Mouse (Mus musculus) left cerebral cortex, adult 9 months (tissue): ENCODE measurements around the gene Akap13.
A peak's percentile ranks its signal among the peaks of the same experiment; 100 is the strongest.
"Not testable (repeated sequence)": the region's sequence is repeated elsewhere in the genome, so short reads cannot be mapped to it uniquely, and the experiment has no call there.

Source experiments
- DNase-seq, 2 experiments: peaks; one replicate each; pipeline ENCODE4 v3.0.0; 2022; ENCODE audit warnings: low spot score in 2 of 2

Akap13 gene

DNA sequence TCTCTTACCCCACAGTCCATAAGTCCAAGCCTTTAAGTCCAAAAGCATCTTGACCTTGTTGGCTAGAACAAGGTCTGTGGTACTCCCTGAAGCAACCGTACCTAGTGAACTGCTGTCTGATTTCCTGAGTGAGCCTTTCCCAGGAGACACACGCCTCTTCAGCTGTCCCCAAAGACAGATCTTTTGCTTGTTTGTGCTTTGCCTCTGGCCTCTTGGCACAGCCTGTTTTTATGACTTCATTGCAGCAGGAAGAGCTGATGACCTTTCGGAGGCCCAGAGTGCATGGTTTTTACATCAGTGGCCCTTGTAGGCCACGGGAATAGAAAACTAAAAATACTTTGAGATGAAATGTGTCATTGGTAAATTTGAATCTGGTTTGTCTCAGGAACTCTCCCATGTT is 260.6 kb downstream of the Akap13 start:
- DNase-seq: no peak

DNA sequence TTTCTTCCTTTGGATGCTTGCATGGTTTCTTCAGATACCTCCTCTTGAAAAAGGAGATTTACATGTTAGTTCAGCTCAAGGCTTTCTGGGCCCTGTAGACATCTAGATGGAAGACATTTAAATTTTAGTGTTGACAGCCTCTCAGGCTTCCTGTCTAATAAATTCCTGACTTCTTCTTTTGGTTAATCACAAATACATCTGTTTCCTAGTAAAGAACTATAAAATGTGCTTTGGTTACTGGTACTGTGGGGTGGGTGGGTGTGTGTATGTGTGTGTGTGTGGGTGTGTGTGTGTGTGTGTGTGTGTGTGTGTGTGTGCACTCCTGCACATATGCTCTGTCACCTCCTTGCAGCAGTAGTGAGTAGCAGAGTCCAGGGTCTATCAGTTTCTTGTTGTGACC is 262.0 kb downstream of the Akap13 start:
- DNase-seq: no peak

DNA sequence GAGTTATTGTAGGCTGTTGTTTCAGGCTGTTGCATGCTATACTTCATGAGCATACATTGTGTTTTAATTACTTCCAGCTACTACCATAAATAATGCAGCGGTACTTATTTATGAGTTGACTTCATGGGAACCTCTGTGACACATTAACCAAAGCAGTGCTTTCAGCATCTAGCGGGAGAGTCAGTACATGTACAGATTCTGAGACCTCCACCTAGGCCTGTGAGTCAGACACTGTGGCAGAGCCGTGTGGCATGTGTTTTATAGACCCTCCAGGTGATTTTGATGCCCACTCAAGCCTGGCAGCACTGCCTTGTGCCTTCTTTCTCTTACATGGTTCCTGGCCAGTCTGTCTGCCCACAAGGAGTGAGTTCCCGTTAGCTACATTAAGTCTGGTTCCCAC is 266.0 kb downstream of the Akap13 start:
- no peak for DNase-seq

DNA sequence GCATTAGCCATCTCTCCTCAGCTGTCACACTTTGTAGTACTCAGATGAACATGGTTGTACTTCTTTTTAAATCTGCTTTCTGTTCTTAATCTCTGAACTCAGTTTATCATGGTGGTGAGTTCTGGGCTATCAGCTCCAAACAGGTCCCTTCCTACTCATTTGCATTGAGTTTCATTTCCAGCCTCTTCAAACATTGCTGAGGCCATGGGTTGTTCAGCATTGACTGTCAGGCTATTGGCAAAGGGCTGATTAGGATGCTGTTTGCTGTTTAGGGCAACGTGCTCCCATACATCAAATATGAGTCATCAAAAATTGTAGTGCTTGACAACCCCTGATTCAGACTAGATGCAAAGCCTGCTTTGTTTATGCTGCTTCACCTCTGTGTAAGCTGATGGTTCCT is 268.7 kb downstream of the Akap13 start:
- DNase-seq: no peak

DNA sequence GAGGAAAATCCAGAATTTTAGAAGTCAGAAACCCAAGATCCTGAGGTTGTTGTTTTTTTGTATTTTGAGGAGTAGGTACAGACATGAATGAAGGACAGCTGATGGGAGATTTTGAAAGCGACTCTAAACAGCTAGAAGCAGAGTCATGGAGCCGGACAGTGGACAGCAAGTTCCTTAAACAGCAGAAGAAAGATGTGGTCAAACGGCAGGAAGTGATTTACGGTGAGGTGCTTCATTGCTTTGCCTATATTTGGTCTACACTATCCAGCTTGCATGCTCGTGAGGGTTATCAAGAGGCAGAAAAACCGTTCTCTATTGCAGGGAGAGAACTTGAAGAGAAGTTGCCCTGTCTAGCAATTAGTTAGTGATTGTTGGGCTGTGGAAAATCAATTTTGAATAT is 270.6 kb downstream of the Akap13 start:
- DNase-seq: no peak

DNA sequence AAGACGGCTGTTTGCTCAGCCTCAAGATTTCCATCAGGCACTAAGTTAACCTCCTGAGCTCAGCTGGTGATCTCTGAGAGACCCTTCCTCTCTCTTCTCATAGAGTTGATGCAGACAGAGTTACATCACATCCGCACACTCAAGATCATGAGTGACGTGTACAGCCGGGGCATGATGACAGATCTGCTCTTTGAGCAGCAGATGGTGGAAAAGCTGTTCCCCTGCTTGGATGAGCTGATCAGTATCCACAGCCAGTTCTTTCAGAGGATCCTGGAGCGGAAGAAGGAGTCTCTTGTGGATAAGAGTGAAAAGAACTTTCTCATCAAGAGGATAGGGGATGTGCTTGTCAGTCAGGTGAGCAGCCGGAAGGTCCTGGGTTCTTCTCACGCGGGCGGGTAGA is 271.5 kb downstream of the Akap13 start:
- no peak for DNase-seq

DNA sequence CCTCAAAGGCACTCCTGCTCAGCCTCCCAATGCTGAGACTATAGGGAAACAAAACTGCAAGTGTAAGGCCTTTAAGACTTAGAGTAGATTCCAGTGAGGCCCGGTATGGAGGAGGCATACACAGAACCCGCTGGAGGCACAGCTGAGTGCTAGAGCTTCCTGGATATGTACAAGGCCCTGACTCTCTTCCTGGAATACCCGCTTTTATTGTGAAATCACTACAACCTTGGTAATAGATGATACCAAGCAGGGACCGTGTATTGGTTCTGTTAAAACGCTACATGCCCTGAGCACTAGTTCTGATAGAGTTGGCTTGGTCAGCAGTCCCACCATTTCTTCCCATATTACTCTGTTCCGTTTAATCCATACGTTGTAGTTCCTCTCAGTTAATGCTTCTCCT is 274.3 kb downstream of the Akap13 start:
- DNase-seq: no peak

DNA sequence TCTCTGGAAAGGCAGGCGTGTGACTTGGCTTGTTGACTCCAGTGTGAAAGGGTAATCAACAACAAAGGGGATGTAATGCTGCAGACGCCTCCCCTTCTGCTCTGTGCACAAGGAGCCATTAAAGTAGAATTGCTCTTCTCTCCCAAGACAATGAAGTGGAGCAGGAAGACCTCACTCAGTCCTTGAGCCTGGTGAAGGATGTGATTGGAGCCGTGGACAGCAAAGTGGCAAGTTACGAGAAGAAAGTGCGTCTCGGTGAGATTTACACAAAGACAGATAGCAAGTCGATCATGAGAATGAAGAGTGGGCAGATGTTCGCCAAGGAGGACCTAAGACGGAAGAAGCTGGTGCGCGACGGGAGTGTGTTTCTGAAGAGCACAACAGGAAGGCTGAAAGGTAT is 274.9 kb downstream of the Akap13 start:
- no peak for DNase-seq

DNA sequence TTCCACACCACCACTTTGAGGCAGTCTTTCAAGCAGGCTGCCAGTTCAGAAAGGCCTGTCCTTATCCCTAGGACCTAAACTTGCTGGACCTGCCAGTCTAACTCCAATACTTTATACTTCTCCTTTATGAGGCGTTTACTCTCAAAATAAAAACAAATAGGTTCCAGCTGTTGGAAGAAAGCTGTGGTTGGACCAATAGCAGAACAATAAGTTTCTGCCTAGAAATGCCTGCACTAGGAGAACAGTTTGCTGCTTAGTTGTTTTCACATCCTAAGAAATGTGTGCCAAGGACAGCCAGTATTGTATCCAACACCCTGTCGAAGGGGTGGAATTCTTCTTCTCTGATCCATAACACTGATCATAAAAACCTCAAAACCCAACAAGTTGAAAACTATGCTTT is 276.6 kb downstream of the Akap13 start:
- no peak for DNase-seq

DNA sequence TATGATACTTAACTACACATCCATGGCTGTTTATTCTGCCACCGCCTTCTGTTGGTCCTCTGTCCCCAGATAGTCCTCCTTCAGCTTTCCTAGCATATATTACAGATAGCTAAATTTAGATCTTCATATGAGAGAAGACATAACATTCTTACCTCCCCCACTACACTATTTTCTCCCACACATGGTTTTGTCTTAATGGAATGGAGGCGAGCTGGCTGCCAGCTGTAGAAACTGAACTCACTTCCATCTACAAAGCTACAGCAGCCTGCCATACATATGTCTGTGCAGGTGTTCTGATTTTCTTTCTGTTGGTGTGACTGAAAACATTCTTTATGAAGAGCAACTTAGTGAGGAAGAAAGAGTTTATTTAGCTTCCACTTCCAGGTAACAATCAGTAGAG is 277.8 kb downstream of the Akap13 start:
- DNase-seq: peak in 1 of 2 experiments; percentile 12

DNA sequence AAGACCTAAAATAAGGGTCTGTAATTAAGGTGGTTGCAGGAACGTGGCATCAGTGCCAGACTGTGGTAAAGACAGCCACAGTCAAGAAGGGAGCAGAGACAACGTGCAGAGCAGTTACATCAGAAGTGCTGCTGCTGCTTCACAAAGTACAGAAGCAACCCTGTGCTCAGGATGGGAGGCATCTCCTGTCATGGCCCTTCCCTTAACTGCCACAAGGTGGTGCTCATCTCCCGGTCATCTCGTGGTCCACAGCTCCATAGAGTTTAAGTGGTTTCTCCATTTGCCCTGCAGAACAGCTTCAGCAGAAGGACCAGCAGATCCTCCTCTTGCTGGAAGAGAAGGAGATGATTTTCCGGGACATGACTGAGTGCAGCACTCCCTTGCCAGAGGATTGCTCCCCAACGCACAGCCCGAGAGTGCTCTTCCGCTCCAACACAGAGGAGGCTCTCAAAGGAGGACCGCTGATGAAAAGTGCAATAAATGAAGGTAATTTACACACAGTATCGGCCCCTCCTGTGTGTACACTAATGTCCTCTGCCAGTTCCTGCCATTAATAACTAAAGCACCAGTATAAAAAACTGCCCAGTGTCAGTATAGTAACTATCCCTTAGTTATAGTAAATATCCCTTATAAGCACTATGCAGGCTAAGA is 283.9 kb downstream of the Akap13 start:
- peak in 1 of 2 experiments; percentile 75 for DNase-seq

DNA sequence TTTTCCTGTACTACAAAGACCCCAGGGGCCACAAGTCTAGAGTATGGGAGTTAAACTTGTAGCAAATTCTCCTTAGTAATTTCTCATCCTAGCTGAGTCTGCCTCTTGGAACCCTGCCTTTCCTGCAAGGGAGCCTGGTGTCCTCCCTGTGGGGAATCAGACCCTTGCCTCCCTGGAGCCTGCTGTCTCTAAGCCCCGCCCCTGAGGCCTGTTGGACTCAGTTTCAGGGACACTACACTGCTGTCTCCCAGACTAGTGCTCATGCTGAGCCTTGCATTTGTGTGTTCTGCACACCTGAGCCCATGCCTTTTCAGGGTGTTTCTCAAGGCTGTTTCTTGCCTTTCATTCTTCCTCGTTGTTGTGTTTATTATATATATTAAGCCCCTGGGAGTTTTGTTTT is 289.2 kb downstream of the Akap13 start:
- no peak for DNase-seq

DNA sequence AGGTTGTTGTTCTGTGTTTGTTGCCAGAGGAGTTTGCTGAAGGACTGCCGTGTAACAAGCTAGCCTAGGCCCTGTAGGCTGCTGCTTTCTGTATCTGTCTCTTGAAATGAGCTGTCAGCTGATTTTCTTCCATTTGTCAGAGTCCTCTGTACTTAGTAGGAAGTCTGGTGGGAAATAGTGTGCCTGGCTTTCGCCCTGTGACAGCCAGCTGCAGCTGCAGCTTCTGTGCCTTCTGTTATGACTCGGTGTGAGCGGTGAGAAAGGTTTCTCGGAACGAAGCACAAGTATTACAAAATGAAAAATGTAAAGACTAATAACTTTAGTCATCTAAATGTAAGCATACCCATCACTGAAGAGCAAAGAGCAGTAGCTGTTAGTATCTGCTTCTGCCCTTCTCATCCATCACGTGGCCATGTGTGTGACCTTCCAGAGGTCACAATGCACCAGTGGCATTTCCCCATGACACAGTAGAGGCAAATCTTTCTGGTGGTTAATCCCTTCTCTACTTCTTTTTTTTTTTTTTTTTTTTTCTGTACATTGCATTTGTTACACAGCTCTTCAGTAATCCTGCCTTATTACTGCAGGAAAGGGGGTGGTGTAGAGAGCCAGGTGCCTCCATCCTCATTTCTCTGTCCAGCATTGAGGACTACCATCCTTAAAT is 289.8 kb downstream of the Akap13 start:
- no peak for DNase-seq

DNA sequence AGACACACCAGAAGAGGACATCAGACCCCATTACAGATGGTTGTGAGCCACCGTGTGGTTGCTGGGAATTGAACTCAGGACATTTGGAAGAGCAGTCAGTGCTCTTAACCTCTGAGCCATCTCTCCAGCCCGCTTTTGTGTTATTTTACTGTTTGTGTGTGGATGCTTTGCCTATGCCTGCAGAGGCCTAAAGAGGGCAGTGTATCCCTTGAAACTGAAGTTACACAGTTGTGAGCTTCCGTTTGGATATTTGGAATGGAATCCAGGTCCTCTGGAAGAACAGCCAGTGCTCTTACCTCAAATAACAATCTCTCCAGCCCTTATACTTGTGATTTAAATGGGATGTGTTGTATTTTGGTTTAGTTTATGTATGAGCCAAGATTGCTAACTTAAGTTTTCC is 290.6 kb downstream of the Akap13 start:
- not testable (repeated sequence) for DNase-seq

DNA sequence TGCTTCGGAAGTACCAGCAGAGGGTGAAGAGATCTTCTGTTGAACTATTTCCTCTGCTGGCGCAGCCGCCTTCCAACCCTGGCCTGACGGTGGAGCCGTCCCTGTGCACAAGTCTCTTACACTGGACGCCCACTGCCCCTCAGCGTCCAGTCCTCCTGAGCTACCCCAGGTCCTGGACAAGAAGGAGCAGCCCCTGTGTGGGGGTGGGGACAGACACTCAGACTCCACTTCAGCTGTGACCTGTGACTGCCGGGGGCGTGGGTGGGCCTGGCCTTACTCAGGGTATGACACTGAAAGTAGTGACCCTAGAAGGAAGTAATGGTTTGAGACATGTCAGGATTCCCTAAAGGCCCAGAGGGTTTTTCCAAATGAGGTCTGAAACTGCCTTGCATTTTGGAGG is 295.2 kb downstream of the Akap13 start:
- no peak for DNase-seq

DNA sequence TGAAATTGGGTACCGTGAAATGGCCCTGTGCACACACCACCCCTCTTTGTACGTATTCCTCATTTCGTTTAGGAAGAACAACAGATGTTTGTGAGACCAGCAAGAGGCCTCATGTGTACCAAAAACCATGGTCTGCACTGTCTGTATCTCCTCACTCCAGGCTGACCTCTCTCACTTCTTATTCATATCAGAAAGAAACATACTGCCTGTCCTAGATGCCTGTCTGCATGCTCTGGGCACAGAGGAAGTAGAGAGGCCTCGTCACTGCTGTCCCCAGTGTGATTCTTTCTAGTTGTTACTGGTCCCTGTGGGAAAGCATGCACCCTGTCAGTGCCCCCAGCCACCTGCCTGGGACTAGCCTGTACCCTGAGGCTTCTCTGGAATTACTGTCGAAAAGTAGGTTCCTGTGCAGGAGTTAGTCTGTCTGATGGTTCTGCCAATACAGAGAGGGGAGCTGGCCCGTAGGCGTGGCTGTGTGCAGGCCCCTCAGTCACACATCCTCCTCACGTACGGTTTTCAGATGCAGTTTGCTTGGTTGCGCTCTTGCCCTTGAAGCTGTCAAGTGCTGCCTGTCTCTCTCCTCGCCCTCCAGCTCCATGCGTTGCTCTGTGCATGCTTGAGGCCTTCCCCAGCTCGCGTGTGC is 295.9 kb downstream of the Akap13 start:
- no peak for DNase-seq

DNA sequence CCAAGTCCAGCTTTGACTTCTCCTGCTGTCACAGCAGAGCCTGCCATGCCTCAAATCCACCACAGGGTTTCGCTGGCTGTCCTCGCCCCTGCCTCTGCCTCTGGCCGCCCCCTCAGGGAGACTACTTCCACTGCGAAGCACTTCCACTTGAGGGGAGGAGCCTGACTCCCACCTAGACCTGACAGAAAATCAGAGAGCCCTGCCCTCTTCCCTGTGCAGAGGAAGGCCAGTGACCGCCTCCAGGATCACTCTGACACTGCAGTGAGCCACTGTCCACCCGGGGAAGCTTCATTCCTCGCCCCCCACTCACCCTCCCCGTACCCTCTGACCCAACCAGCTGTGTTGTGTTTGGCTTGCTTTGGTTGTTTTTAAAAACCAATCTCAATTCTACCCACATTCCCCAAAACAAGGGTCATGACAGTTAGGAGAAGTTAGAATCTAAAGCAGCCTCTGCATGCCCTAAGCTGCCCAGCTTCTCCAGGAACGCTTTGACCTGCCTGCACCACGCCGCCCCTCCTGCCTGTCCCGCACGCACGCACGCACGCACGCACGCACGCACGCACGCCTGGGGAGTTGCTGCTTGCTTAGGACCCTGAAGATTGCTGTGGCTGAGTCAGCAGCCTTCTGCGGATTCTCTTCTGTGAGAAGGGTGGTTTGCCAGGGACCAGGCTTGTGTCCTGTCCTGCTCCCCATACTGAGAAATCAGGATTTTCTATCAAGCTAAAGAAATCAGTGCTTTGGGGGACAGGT is 297.3 kb downstream of the Akap13 start:
- no peak for DNase-seq

DNA sequence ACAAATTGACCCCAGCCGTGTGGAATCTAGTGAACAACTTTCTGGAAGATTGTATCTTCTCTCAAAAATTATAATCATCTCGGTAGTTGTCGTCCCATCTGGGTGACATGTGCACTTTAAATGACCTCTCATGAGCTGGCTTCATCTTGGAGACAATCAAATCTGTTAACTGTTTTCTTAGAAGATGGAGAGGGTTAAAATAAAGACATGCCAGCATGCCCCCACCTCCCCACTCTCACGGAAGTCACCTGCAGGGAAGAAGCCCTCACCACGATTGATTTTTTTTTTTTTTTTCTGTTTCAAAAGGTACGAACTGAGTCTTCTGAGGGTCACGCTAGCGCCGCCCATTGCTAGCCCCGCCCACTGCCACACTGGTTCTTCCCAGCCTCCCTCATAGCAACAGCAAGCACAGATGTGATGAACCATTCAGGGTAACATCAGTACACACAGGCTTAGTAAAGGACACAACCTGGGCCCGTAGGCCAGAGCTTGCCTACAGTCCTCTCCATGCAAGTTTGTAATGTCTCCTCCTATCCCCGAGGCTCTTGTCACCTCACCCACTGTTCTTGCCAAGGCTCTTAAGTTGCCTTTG is 298.0 kb downstream of the Akap13 start:
- no peak for DNase-seq

DNA sequence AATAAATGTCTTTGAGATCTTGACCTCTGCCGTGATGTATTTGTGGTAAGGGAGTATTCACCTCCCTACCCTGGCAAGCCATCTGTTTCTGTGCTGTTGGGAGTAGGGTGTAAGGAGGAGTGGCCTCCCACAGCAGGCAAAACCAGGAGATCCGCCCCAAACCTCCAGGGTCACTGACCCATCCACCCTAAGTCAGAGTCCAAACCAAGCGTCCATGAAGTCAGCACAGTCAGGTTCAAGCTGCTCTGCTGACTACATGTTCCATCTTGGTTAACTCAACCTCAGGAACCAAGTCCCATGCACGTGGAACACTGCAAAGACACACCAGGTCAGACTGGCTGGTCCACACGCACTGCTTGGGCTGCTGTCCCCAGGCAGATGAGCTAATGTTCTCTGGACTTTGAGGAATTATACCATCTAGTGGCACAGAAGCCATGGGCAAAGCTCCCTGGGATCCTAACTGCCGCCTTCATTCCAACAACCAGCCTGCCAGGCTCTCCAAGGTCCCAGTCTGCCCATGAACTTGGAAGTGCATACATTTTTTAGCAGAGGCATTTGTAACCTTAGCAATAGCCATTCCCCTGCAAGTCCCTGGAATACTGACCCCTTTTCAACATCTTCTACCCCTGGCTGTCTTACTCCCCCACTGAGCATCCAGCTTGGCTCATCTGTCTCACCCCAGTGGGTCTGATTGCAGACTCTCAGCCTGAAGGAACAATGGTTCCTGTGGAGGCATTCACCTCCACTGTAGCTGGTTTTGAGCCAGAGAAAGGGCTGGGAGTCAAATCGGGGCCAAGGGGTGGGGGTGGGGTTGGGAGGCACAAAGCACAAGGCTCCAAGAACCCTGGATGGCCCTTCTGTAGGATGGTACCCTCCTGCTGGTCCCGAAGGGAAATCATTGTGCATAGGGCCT is 299.5 kb downstream of the Akap13 start:
- DNase-seq: no peak

DNA sequence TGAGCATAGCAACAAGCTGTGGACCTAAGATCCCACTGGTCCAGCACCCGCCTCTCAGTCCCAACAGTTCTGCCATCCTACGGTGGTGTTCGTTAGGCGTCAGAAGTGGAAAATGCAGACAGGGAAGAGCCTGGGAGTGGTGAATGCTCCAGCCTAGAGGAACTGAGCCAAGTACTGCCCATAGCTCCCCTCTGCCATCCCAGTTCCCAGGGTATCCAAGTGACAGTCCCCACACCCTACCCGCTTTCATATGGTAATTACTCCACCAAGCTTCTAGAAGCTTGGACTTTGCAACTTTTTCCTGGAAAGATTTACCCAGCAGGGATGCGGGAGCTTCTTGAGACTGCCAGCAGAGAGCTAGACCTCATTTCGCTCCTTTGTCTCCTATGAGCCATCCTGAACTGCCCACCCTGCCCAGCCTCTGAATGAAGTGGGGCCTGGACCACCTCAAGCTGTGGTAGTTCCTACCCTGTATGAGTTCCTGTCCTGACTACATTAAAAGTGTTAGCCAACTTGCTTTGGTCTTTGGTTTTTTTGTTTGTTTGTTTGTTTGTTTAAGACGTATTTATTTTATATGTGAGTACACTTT is 300.6 kb downstream of the Akap13 start:
- DNase-seq: no peak

DNA sequence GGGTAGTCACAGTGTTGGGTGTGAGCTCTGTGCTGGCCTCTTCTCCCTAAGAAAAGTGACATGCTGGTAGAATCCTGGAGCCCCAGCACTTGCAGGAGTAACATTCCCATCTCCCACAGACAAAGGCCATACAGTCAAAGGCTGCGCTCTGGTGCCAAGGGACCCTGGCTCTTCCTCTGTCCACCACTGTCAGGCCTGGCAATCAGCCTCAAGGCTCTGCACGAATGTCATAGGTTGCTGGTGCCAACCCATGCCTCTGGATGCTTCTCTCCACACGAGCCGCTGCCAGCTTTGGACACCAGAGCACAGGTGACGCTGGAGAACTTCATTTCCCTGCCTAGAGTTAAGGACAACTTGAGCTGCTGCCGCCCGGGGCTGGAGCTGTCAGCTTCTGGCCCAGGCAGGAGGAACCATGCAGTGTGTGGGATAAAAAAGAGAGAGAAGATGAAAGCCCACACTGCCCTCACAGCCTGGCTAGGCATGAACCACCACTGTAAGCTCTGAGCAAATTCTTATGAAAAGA is 304.7 kb downstream of the Akap13 start:
- no peak for DNase-seq
